In genomic region chr11:61410129-61410528, GRCm38 (mm10) we compare ENCODE assay signal across 8 mouse cellular contexts. TPM values are rescaled to one million over a fixed set of nuclear protein-coding genes. Genes with fewer than 3 reads are reported as not detected.
DNase-seq lines count a peak whose midpoint lies in the region; ATAC-seq lines count a peak whose summit lies in the region.

No protein-coding gene starts in this region.

- DNase-seq in CD4-positive, CD25-positive, alpha-beta regulatory T cell, adult 2 months (ENCODE audit: low read depth, low spot score), result peak; percentile 82
- DNase-seq in adrenal gland, adult 18-20 months (ENCODE audit: low spot score in 2 of 2), result peak; percentile 91 to 92
- DNase-seq in embryo, embryonic 11.5 days (ENCODE audit: low read depth, low spot score), result peak; percentile 72
- peak; percentile 88 to 96 for DNase-seq in heart, postnatal 36 days
- DNase-seq in left cerebral cortex, adult 8-10 months (ENCODE audit: low spot score in 2 of 2), result peak; percentile 59 to 92
- peak; percentile 39 to 73 for DNase-seq in monocyte, adult 2 months (ENCODE audit: low read depth in 1 of 2, low spot score in 2 of 2)
- DNase-seq in telencephalon, adult 2 months (ENCODE audit: low read depth, low spot score), result peak; percentile 54

- ATAC-seq in CD4-positive, CD25-positive, alpha-beta regulatory T cell, adult 4 months, result no peak

- intact Hi-C loops in heart, postnatal 36 days (cut with DNase I), result loop anchor here (1.0 to 2.0 kb wide), 6 partner anchors 61 to 305 kb away; partner anchors contain the start of gene B9d1

RNA-seq across cellular contexts. Expression of gene Slc47a1, which starts 32.0 kb away (rescaled TPM):
- not detected for polyA plus RNA-seq in CD4-positive, CD25-positive, alpha-beta regulatory T cell, adult 4 months (2017; shearing (Covaris generic))
- 1 to 10 TPM in 1 of 2 experiments, under 1 TPM in 1; 0.70 to 1.8 TPM for total RNA-seq in adrenal gland, adult 18-20 months (2021)
- 10 to 100 TPM; 28.5 to 30.5 TPM for total RNA-seq in heart, postnatal 36 days (2021)
- 1 to 10 TPM; 1.6 to 3.3 (median 2.9) TPM for total RNA-seq in left cerebral cortex, adult 8-10 months (2022)

RNA-seq across cellular contexts. Expression of gene Rnf112, which starts 43.8 kb away (rescaled TPM):
- not detected for polyA plus RNA-seq in CD4-positive, CD25-positive, alpha-beta regulatory T cell, adult 4 months (2017; shearing (Covaris generic))
- 1 to 10 TPM; 1.2 to 1.3 TPM for total RNA-seq in adrenal gland, adult 18-20 months (2021)
- not detected for total RNA-seq in heart, postnatal 36 days (2021)
- 100 to 1,000 TPM; 223 to 281 (median 257) TPM for total RNA-seq in left cerebral cortex, adult 8-10 months (2022)

Comparison
In these comparisons a context has a peak if more than half of its experiments do, and no peak if none do; other contexts are left out.
1. RNA of gene Slc47a1, which starts 32.0 kb away (total RNA-seq): 28.5 to 30.5 TPM in heart, postnatal 36 days; 1.6 to 3.3 TPM in left cerebral cortex, adult 8-10 months and 0.70 to 1.8 TPM in adrenal gland, adult 18-20 months; every median in the first group is over 4 times any median in the second.
2. RNA of gene Rnf112, which starts 43.8 kb away (total RNA-seq): 223 to 281 TPM in left cerebral cortex, adult 8-10 months; 1.2 to 1.3 TPM in adrenal gland, adult 18-20 months and not detected in heart, postnatal 36 days; every median in the first group is over 10 times any median in the second.
3. Peak in every context shown above with its lines, with median percentiles within 50 percentile points of each other: DNase-seq.